Mouse (Mus musculus) ovary, adult 2 months (tissue): ENCODE results near the gene Gm10436. TPM values are rescaled to one million over a fixed set of nuclear protein-coding genes. Genes with fewer than 3 reads are reported as not detected.

Experiments used
- polyA plus RNA-seq: library from polyadenylated mRNA; depleted of rRNA; stranded (reverse); fragments of >200 nt; gene quantifications from 2 replicates; pipeline ENCODE4 v1.2.3, GENCODE M21; 2012; rRNA removed

Gene Gm10436
- 0.94 and 2.1 TPM in 2 replicates for polyA plus RNA-seq

DNA sequence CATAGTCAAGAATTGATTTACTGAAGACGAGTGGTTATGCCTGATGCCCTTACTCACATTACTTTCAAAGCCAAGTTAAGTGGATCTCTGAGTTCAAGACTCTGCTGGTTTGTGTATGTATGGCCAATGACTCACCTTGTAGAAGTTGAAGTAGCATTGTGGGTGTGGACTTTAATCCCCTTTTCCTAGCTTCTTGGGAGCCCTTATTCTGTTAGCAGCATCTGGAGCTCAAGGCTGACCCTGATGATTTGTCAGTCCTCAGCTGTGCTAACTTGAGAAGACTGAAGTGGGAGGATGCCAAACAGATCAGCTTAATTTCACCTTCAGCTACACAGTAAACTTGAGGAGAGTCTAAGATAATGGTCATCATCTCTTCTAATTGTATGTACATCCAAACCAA lies at the start of gene Gm10436:
TSS of gene Gm10436 (minus strand) at position 101 of the 400 bp plus-strand sequence.

Other genes with a start within 250 kb of the Gm10436 start
- 3.0 and 3.8 TPM in 2 replicates for gene Gm2042, start 228.0 kb downstream of the Gm10436 start, polyA plus RNA-seq
- not detected in 2 replicates for gene Gm2075, start 170.3 kb downstream of the Gm10436 start, polyA plus RNA-seq
- gene Gm6803, start 163.3 kb downstream of the Gm10436 start, polyA plus RNA-seq: not detected in 2 replicates
- not detected in 2 replicates for gene Gm2056, start 155.1 kb downstream of the Gm10436 start, polyA plus RNA-seq
- gene Gm16368, start 98.4 kb downstream of the Gm10436 start, polyA plus RNA-seq: not detected in 2 replicates
- gene Gm8332, start 68.0 kb upstream of the Gm10436 start, polyA plus RNA-seq: not detected in 2 replicates
- not detected in 2 replicates for gene Gm5662, start 92.4 kb upstream of the Gm10436 start, polyA plus RNA-seq
- not detected in 2 replicates for gene Gm5039, start 141.9 kb upstream of the Gm10436 start, polyA plus RNA-seq
- 37.7 and 40.2 TPM in 2 replicates for gene Adck1, start 178.4 kb upstream of the Gm10436 start, polyA plus RNA-seq